Mouse (Mus musculus) hindbrain, postnatal 0 days (tissue): Measurements from ENCODE around the gene Grin2a. TPM values are rescaled to one million over a fixed set of nuclear protein-coding genes. Genes with fewer than 3 reads are reported as not detected.

Source experiments
- ATAC-seq: fragments of 200-750 bp; cut with Nextera tagmentation; 2 replicates; pipeline ENCODE4 v1.8.0; 2017; ENCODE audit warnings: mild to moderate bottlenecking, moderate TSS enrichment, moderate library complexity
- DNase-seq: peaks from one replicate; pipeline ENCODE4 v3.0.0-alpha.2; 2015; ENCODE audit warnings: low spot score
- H3K27ac ChIP-seq: fragments of 300-500 bp; sonication (generic); 2 replicates; pipeline ENCODE4 v1.5.1; 2014; ENCODE audit warnings: mild to moderate bottlenecking
- H3K27me3 ChIP-seq: fragments of 300-500 bp; sonication (generic); 2 replicates; pipeline ENCODE4 v1.6.1; 2014; ENCODE audit warnings: low read length, mixed read lengths; ENCODE audit not compliant: insufficient read depth
- H3K36me3 ChIP-seq: fragments of 300-500 bp; sonication (generic); 2 replicates; pipeline ENCODE4 v1.6.1; 2014; ENCODE audit warnings: low read length, mixed read lengths; ENCODE audit not compliant: insufficient read depth
- H3K4me1 ChIP-seq: fragments of 300-500 bp; sonication (generic); 2 replicates; pipeline ENCODE4 v1.6.1; 2014; ENCODE audit warnings: antibody characterized with exemption, low read length, mixed read lengths; ENCODE audit not compliant: insufficient read depth
- H3K4me2 ChIP-seq: fragments of 300-500 bp; sonication (generic); 2 replicates; pipeline ENCODE4 v1.6.1; 2014; ENCODE audit warnings: low read depth, mild to moderate bottlenecking, low read length, moderate library complexity, mixed read lengths
- H3K4me3 ChIP-seq: fragments of 300-500 bp; sonication (generic); 2 replicates; pipeline ENCODE4 v1.5.1; 2014; ENCODE audit warnings: low read length
- H3K9ac ChIP-seq: fragments of 300-500 bp; sonication (generic); replicated peaks from 2 replicates; pipeline ENCODE4 v1.6.1; 2014; ENCODE audit warnings: mild to moderate bottlenecking, low read length, moderate library complexity, mixed read lengths
- H3K9me3 ChIP-seq: fragments of 300-500 bp; sonication (generic); 2 replicates; pipeline ENCODE4 v1.6.1; 2016; ENCODE audit warnings: low read length, mixed read lengths
- CTCF ChIP-seq: IDR thresholded peaks from 2 replicates; pipeline ENCODE4 v1.5.1; 2016; ENCODE audit warnings: antibody characterized with exemption, control low read depth, low read depth
- WGBS: fragments of 180-500 bp; shearing (Covaris S2); extraction: QIAGEN DNeasy Blood & Tissue Kit; methylation state at CpG from one replicate; pipeline ENCODE4 v1.1.7; 2014; 5-methylcytosine and 5-hydroxymethylcytosine counted together
- polyA plus RNA-seq: library from polyadenylated mRNA; unstranded; fragments of >200 nt; fragmentation: Nextera tagmentation; extraction: Ambion mirVana; gene quantifications from 2 replicates; pipeline ENCODE4 v1.2.1, GENCODE M21; 2015
- total RNA-seq: library from RNA; depleted of rRNA; stranded (reverse); fragments of >200 nt; gene quantifications from 2 replicates; pipeline ENCODE4 v1.2.3, GENCODE M21; 2014; rRNA removed

The Grin2a gene
- total and polyA plus RNA-seq, 2 experiments from 2014 or later, result 6.8 to 21.5 TPM

- no peak overlapping the region for H3K9ac ChIP-seq
- no peaks in the 10 kb centered on the region for H3K9me3 ChIP-seq
- no peak for ATAC-seq
- H3K4me3 ChIP-seq, result no peak overlapping the region
- no peak overlapping the region for H3K27ac ChIP-seq
- TF ChIP-seq CTCF, result no peak
- WGBS, result 63% methylated on average over 2 of the region's 2 CpGs
- DNase-seq, result no peak
- H3K27me3 ChIP-seq, result no peaks in the 10 kb centered on the region
- no peaks in the 10 kb centered on the region for H3K4me1 ChIP-seq
- no peaks in the 10 kb centered on the region for H3K36me3 ChIP-seq
- no peak overlapping the region for H3K4me2 ChIP-seq
Observed at GRCm38 (mm10) chr16:9567286-9567685, 428.1 kb downstream of the Grin2a start.

DNA sequence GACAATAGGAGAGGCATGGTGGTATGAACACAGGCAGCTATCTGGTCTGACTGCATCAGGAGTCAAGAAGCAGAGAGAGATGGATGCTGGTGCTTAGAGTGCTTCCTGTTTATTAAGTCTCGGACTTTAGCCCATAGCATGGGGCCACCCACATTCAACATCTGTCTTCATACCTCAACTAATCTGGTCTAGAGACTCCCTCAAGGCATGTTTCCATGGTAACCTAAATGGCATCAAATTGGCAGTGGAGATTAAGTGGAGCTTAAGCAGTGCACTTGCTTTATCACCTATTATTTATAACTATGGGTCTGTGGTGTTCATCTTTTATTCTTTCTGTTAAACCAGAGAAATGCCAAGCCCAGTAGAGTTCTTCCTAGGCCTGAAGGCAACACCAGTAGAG, 433.5 kb downstream of the Grin2a start:
- H3K36me3 ChIP-seq, result no peaks in the 10 kb centered on the region
- no peak overlapping the region for H3K9ac ChIP-seq
- no peaks in the 10 kb centered on the region for H3K27me3 ChIP-seq
- WGBS, result 35% methylated on average over 1 of the region's 1 CpGs
- ATAC-seq (no peak), DNase-seq (peak; percentile 20)
- no peaks in the 10 kb centered on the region for H3K4me1 ChIP-seq
- H3K4me2 ChIP-seq, result no peak overlapping the region
- H3K9me3 ChIP-seq, result no peaks in the 10 kb centered on the region
- H3K4me3 ChIP-seq, result no peak overlapping the region
- TF ChIP-seq CTCF, result no peak
- H3K27ac ChIP-seq, result no peak overlapping the region

DNA sequence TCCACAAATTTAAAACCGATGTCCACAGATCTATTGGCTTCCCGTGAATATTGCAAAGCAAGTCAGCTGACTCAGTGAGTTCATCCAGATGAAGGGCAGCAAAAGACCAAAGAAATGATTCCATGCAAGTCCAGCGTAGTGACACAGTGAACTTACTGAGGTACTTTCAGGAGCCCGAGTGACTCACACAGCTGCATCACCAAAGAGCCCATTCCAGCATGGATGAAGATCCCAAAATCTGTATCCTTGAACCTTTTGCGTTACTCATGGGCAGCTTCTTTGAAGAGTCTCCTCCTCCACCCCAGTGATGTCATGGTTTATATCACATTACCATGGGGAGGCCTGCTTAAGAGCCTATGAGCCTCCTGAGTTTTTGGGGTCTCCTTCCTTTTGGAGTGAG, 460.2 kb downstream of the Grin2a start:
- Histone ChIP-seq H3K9ac (no peak overlapping the region), H3K27me3 (no peaks in the 10 kb centered on the region), H3K4me1 (peaks cover 5% of the 10 kb centered on the region; the same call in 1 of the 2 replicates), H3K4me3 (no peak overlapping the region), H3K9me3 (no peaks in the 10 kb centered on the region), H3K4me2 (no peak overlapping the region), H3K27ac (no peak overlapping the region), H3K36me3 (no peaks in the 10 kb centered on the region)
- ATAC-seq, result no peak
- no peak for TF ChIP-seq CTCF
- 93% methylated on average over 5 of the region's 5 CpGs for WGBS
- no peak for DNase-seq

GRCm38 (mm10) chr16:9533564-9534332, 461.6 kb downstream of the Grin2a start:
- Histone ChIP-seq H3K4me1 (peaks cover 5% of the 10 kb centered on the region; the same call in 1 of the 2 replicates), H3K9me3 (no peaks in the 10 kb centered on the region), H3K4me3 (no peak overlapping the region), H3K27ac (no peak overlapping the region; the same call in 1 of the 2 replicates), H3K27me3 (no peaks in the 10 kb centered on the region), H3K4me2 (no peak overlapping the region), H3K36me3 (no peaks in the 10 kb centered on the region), H3K9ac (no peak overlapping the region)
- ATAC-seq (peak; percentile 75), DNase-seq (peak; percentile 68)
- 14% methylated on average over 9 of the region's 9 CpGs for WGBS
- TF ChIP-seq CTCF, result no peak

- no peak overlapping the region for H3K27ac ChIP-seq
- no peak overlapping the region for H3K4me3 ChIP-seq
- no peak overlapping the region for H3K9ac ChIP-seq
- H3K27me3 ChIP-seq, result no peaks in the 10 kb centered on the region
- H3K4me1 ChIP-seq, result peaks cover 5% of the 10 kb centered on the region; the same call in 1 of the 2 replicates
- 33% methylated on average over 6 of the region's 6 CpGs for whole genome bisulfite sequencing
- H3K4me2 ChIP-seq, result no peak overlapping the region
- DNase-seq (no peak), ATAC-seq (no peak)
- H3K9me3 ChIP-seq, result no peaks in the 10 kb centered on the region
- H3K36me3 ChIP-seq, result no peaks in the 10 kb centered on the region
- TF ChIP-seq CTCF, result no peak
Observed at GRCm38 (mm10) chr16:9532843-9533532, 462.4 kb downstream of the Grin2a start.

DNA sequence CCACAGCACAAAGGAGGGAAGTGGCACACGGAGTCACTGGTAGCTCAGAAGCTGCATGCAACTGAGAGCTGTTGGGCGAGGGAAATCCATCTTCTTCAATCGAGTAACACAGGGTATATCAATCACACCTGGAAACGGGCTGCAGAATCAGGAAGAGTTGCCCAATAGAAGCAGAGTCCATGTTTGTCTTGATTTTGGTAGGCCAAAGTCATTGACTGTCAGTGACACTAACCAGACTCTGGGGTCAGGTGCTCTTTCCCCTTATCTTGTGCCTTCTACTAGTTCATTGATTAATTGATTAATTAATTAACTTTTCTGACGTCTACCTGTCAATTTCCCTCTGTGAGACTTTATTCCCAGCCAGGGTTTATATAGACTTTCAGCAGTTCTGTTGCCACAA, 468.1 kb downstream of the Grin2a start:
- no peak for ATAC-seq
- Histone ChIP-seq H3K9ac (no peak overlapping the region), H3K4me2 (no peak overlapping the region), H3K4me1 (no peaks in the 10 kb centered on the region), H3K4me3 (no peak overlapping the region), H3K27me3 (no peaks in the 10 kb centered on the region), H3K27ac (no peak overlapping the region), H3K36me3 (no peaks in the 10 kb centered on the region), H3K9me3 (no peaks in the 10 kb centered on the region)
- WGBS, result 84% methylated on average over 5 of the region's 5 CpGs
- TF ChIP-seq CTCF, result no peak
- no peak for DNase-seq

- Histone ChIP-seq H3K27me3 (no peaks in the 10 kb centered on the region), H3K27ac (no peak overlapping the region), H3K4me2 (no peak overlapping the region), H3K9ac (no peak overlapping the region), H3K4me1 (no peaks in the 10 kb centered on the region), H3K4me3 (no peak overlapping the region), H3K9me3 (no peaks in the 10 kb centered on the region), H3K36me3 (no peaks in the 10 kb centered on the region)
- no peak for ATAC-seq
- no peak for DNase-seq
- no peak for TF ChIP-seq CTCF
Observed at GRCm38 (mm10) chr16:9523314-9523713, 472.0 kb downstream of the Grin2a start.

Other genes starting within 250 kb of the Grin2a start
- not detected in 2 replicates for gene Rpl39l, start 174.7 kb upstream of the Grin2a start, total RNA-seq
- gene Rpl39l, start 174.7 kb upstream of the Grin2a start, polyA plus RNA-seq, result 0.37 TPM in 1 of 2 replicates, not detected in the other
- 0.22 TPM in 1 of 2 replicates, not detected in the other for gene Atf7ip2, start 197.2 kb upstream of the Grin2a start, total RNA-seq
- 0.13 and 0.29 TPM in 2 replicates for gene Atf7ip2, start 197.2 kb upstream of the Grin2a start, polyA plus RNA-seq